Mouse (Mus musculus) cerebellum, adult 9-11 months (tissue): ENCODE results near the gene Prickle1.

Source experiments
- DNase-seq: peaks from one replicate; pipeline ENCODE4 v3.0.0; 2022

Gene Prickle1

GRCm38 (mm10) chr15:93594296-93594887, 1.3 kb downstream of the Prickle1 start:
- peak; percentile 22 for DNase-seq

- no peak for DNase-seq
These were observed 3.1 kb downstream of the Prickle1 start for GRCm38 (mm10) chr15:93592596-93592995.

GRCm38 (mm10) chr15:93591831-93592321, 3.8 kb downstream of the Prickle1 start:
- DNase-seq = peak; percentile 31

GRCm38 (mm10) chr15:93591371-93591770, 4.3 kb downstream of the Prickle1 start:
- DNase-seq = no peak

- DNase-seq = no peak
These were observed 7.3 kb downstream of the Prickle1 start for GRCm38 (mm10) chr15:93588401-93588800.

GRCm38 (mm10) chr15:93587660-93588059, 8.0 kb downstream of the Prickle1 start:
- DNase-seq = no peak

- DNase-seq = no peak
These were observed 12.6 kb downstream of the Prickle1 start for GRCm38 (mm10) chr15:93583051-93583450.

GRCm38 (mm10) chr15:93581736-93582135, 14.0 kb downstream of the Prickle1 start:
- DNase-seq = no peak

GRCm38 (mm10) chr15:93579899-93580298, 15.8 kb downstream of the Prickle1 start:
- DNase-seq = no peak

GRCm38 (mm10) chr15:93579100-93579499, 16.6 kb downstream of the Prickle1 start:
- no peak for DNase-seq

GRCm38 (mm10) chr15:93576361-93576760, 19.3 kb downstream of the Prickle1 start:
- DNase-seq = no peak

- peak; percentile 74 for DNase-seq
These were observed 19.8 kb downstream of the Prickle1 start for GRCm38 (mm10) chr15:93575884-93576283.

GRCm38 (mm10) chr15:93572889-93573288, 22.8 kb downstream of the Prickle1 start:
- DNase-seq = no peak

GRCm38 (mm10) chr15:93570881-93571495, 24.7 kb downstream of the Prickle1 start:
- no peak for DNase-seq

GRCm38 (mm10) chr15:93568911-93569310, 26.8 kb downstream of the Prickle1 start:
- DNase-seq = no peak

GRCm38 (mm10) chr15:93567546-93568307, 28.0 kb downstream of the Prickle1 start:
- DNase-seq = no peak

- DNase-seq = no peak
These were observed 32.2 kb downstream of the Prickle1 start for GRCm38 (mm10) chr15:93563491-93563890.

- DNase-seq = no peak
These were observed 34.2 kb downstream of the Prickle1 start for GRCm38 (mm10) chr15:93561540-93561939.

- DNase-seq = peak; percentile 79
These were observed 37.3 kb downstream of the Prickle1 start for GRCm38 (mm10) chr15:93558421-93558820.

- no peak for DNase-seq
These were observed 40.0 kb downstream of the Prickle1 start for GRCm38 (mm10) chr15:93555719-93556118.

- DNase-seq = no peak
These were observed 41.4 kb downstream of the Prickle1 start for GRCm38 (mm10) chr15:93554203-93554851.

GRCm38 (mm10) chr15:93552169-93552568, 43.5 kb downstream of the Prickle1 start:
- no peak for DNase-seq

GRCm38 (mm10) chr15:93548297-93548696, 47.4 kb downstream of the Prickle1 start:
- no peak for DNase-seq
